Mouse (Mus musculus) c-Kit-negative CD71-positive TER-119-positive erythroid progenitor cells, embryonic 14.5 days (primary cell): ENCODE measurements around the gene Tm9sf4.

Experiments used
- DNase-seq: peaks from one replicate; pipeline ENCODE4 v3.0.0-alpha.2; 2013; ENCODE audit warnings: low read depth, low spot score

Tm9sf4 gene

GRCm38 (mm10) chr2:153259030-153259863 lies 98.1 kb downstream of the Tm9sf4 start:
- no peak for DNase-seq
